Mouse (Mus musculus) c-Kit-positive CD71-negative TER-119-negative erythroid progenitor cells, embryonic 14.5 days (primary cell): ENCODE measurements around the gene Eef1akmt3.
"Not testable (repeated sequence)": the region's sequence is repeated elsewhere in the genome, so short reads cannot be mapped to it uniquely, and the experiment has no call there.

ENCODE experiments used
- DNase-seq: peaks from one replicate; pipeline ENCODE4 v3.0.0-alpha.2; 2013; ENCODE audit warnings: low read depth

The Eef1akmt3 gene

DNA sequence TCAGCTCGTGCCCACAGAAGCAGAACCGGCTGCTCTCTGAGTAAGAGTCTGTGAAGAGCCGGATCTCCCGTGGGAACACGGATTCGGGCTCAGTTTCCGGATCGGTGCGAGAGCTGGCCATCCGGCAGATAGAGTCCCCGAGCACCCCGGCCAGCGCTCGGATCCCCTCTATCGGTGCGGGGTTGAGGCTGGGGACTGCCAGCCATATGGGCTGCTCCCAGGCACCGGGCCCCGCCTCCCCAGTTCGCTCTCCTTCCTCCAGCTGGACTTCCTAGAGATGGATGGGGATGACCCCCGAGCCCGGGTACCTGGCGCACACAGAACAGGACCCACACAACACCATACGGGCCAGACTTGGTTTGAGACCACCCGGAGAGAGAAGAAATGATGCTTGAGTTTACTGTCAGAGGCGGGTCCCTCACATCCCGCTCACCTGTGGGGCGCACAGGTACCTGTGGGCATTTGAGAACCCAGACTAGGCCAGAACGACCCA, at the start of gene Eef1akmt3, which contains the start of gene Mettl1:
Gene Eef1akmt3, minus strand, starts transcription at position 240 of the 493 bp plus-strand sequence.
Gene Mettl1, plus strand, starts transcription at position 141 of the 493 bp plus-strand sequence.
- no peak for DNase-seq

- DNase-seq: no peak
Measured at GRCm38 (mm10) chr10:127090560-127091411, 49.5 kb upstream of the Eef1akmt3 start.

GRCm38 (mm10) chr10:127085633-127086032, 44.3 kb upstream of the Eef1akmt3 start:
- no peak for DNase-seq

- DNase-seq: no peak
Measured at GRCm38 (mm10) chr10:127085052-127085451, 43.7 kb upstream of the Eef1akmt3 start.

DNA sequence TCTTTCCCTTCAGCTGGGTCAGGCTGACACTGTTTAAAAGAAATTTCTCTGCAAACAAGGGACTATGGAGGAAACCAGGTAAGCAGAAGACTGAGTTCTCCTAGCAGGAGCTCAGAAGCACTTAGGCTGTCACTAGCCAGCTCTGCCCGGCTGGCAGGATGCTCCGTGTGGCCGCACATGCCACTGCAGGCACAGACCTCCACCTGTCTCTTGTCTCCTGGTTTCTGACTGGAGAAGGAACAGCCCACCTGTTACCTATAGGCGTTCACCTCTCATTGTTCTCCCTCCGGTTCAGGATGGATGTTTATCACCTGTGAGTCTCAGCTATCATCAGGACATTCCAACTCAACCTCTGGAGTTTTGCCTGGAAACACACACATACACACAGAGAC, 42.6 kb upstream of the Eef1akmt3 start:
- no peak for DNase-seq

DNA sequence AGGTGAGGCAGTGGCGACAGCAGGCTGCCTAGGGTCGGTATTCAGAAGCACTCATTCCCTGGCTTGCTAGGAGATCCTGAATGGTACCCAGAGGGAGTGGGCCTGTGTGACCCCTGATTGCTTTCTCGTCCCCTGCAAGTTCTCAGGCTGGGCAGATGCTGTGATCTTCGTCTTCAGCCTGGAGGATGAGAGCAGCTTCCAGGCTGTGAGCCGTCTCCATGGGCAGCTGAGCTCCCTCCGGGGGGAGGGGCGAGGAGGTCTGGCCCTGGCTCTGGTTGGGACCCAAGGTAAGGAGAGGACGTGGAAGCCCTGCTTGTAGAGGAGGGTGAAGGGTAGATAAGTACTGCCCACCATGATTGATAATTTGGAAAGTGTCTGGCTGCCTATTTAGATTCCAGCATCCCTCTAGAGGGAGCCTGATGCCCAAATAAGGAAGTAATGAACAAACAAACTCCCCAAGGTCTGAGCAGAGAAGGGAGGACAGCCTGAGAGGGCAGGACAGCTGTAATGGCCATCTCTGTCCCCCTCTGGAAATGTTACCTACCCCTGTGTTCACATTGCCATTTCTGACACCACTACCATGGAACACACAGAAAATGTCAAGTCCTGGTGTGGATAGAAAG, 42.1 kb upstream of the Eef1akmt3 start:
- no peak for DNase-seq

DNA sequence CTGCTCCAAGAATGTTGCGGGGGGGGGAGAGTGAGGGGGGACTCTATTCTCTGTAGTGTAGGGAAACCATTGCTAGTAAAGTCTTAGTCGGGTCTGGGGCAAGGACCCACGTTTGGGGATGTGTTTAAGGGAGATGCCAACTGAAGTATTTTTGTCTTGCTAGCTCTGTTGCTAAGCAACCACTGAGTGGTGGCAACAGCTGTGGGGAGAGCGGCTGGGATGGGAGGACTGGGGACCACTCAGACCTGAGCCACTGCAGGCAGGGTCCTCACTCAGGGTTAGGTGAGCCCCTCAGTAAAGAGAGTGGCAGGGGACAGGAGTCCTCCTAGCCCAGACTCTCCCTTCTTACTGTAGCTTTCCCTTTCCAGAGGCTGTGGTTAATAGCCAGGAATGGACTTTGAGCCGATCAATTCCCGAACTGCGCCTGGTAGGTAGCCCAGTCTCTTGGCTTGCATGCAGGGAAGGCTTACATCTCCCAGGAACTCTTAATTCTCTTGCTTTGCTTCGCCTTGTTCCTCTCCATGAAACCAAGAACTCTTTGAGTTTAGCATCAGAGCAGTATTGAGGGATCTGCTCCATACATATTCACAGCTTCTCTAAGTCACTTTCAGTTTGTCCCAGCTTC, 40.8 kb upstream of the Eef1akmt3 start:
- no peak for DNase-seq

DNA sequence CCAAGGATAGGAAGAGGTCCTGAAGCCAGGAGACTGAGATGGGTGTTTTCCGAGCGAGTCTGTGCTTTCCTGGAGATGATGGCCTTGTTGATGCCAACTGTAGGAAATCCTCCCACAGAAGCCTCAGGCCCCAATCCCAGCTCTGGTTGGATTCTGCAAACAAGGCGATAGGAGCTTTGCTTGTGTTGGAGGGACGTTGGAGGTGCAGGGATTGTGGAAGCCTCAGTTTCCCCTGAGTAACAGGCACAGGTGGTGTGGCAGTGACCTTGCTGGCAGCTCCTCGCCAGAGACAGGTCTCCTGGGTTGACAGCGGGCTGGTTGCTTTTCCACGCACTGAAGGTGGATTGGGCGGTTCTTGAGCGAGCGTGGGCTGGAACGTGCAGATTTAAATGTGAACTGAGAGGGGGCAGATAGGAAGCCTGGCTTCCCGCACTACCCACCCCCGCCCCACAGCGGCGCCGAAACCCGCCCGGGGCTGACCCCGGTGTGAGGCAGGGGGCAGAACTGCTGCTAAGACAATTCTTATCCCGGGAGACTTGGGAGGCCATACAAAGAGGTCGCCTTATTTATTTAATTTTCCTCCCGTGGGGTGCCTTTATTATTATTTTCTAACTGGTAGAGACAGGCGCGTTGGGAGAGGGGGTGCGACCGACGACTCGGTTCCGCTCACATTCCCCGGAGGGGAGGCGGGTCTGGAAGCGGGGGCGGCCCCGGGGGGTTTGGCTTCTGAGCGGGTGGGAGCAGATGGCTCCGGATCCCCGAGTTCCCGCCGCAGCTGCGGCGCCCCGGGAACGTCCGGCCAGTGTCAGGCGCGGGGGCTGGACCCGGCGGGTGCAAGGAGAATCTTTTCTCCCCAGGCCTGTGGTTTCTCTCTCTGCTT, 39.8 kb upstream of the Eef1akmt3 start:
- no peak for DNase-seq

DNA sequence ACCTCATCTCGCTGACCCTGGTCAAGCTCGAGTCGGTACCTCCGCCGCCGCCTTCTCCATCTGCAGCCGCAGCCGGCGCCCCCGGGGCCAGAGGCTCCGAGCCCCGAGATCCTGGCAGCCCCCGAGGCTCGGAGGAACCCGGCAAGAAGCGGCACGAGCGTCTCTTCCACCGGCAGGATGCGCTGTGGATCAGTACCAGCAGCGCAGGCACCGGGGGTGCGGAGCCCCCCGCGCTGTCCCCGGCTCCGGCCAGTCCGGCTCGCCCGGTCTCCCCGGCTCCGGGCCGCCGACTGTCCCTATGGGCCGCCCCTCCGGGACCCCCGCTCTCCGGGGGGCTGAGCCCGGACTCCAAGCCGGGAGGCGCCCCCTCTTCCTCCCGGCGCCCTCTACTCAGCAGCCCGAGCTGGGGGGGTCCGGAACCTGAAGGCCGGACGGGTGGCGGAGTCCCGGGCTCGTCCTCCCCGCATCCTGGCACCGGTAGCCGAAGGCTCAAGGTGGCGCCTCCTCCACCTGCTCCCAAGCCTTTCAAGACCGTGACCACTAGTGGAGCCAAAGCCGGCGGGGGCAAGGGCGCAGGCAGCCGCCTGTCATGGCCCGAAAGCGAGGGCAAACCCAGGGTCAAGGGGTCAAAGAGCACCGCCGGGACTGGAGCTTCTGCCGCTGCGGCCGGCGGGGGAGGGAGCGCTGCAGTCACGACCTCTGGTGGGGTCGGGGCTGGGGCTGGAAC, 38.5 kb upstream of the Eef1akmt3 start:
- no peak for DNase-seq

DNA sequence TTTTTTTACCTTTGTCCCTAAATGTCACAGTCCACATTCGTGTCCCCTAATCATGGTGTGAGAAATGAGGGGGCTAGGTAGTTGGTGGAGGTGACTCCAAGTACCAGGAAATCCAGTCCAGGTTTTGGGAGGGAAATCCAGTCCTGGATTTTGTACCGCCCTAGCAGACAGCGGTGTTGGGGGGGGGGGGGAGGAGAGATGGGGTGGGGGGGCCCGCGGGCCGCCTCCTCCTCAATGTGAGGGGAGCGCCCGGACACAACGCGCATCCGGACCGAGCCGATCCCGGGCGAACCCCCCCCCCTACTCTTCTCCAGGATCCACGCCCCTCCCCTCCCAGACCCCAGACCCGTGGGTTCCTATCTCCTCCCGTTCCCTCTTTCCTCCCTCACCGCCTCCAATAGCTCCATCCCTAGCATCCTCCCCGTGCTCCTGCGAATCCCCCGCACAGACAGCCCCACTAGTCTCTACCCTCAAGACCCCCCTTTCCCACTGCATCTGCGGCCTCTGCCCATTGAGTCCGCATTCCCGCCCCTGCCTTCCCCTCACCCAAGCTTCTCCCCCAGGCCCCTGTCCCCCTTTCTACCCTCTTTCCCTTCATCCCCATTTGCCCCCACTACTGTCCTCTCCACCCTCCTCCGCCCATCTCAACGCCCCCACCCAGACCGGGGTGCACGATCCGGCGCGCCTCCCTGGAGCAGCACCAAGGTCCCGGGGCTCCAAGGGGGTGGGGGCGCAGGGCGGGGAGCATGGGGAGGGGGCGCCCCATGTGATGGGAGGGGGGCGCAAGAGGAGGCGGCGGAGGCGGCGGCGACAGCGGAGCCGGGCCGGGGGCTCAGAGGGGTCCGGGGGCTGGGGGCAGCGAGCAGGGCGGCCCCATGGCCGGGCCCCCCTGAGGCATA, 37.6 kb upstream of the Eef1akmt3 start:
- no peak for DNase-seq

DNA sequence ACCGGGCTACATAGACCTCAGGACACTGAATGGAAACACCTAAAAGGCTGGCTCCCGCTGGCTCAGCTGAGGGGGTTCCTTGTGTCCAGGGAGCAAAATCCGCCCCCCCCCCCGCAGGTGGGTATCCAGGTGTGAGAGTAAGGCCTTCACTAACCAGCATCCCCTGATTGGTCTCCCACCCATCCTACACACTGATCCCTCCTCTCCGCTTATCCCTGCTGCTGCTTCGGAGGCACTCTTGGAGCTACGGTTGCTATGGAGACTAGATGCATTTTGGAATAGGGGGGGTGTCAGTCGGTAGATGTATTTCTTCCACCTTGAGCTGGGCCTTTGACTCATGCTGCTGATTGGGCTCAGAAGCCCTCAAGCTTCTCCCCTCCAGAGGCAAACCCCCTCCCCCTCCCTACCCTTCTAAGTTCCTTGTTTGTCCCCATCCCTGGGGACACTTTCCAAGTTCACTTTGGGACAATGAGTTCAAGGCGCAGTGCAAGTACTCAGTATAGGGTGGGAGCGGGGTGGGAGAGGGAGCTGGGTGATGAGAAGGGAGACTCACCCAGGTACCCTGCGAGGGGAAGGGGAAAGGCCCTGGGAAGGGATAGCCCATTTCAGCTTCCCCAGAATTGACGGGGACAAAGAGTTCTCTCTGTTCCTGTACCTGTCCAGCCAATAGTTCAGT, 36.8 kb upstream of the Eef1akmt3 start:
- DNase-seq: no peak

DNA sequence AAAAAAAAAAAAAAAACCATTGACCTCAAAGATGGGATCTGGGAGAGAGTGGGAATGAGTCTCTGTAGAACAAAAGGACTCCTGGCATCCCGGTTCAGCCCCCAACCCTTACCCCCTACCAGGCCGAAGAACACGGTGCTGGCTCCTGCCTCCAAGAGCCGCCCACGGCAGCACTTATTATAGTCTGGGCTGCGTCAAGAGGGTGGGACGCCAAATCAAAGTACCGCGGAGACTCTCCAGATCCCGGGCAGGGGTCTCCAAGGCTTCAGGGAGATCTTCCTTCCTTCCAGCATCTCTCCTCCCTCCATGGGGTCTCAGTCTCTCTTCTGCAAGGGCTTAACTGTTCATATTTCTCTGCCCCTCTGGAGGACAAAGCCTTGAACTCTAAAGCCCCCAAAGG, 36.2 kb upstream of the Eef1akmt3 start:
- DNase-seq: no peak

- no peak for DNase-seq
Measured at GRCm38 (mm10) chr10:127076082-127076481, 34.8 kb upstream of the Eef1akmt3 start.

DNA sequence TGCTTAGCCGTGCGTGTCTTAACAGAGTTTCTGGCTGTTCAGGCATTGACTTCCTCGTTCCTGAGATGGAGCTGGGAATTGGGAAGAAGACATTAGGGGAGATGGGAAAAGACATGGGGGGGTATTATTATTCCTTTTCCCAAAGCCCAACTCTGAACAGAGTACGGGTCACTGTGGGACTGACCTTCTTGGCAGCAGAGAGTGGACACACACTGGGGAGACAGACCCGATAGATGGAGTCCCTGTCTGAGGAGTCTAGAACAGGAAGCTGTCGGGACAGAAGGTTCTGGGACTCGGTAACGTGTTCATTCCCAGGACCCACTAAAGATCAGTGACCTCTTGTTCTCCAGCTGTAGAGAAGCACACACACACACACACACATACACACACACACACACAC, 34.3 kb upstream of the Eef1akmt3 start:
- DNase-seq: no peak

DNA sequence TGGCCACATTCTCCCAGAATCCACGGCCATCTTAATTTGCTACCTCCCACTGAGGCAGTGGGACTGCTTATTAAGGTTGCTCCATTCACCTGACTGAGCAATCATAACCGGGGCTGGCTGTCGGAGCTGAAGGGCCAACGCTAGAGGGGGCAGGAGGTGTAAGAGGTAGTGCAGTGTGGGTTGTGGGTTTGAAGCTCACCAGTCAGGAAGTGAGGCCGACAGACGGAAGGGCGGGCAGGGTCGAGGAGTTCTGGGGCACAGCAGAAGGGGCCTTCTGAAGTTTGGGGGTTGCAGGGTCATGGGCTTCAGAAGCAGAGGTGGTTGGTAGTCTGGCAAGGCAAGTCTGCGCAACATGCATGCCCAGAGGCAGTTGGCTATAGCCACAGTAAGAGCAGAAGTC, 33.8 kb upstream of the Eef1akmt3 start, which contains the start of gene Agap2:
Gene Agap2, plus strand, starts transcription at position 205 of the 400 bp plus-strand sequence.
- DNase-seq: peak; percentile 53

- no peak for DNase-seq
Measured at GRCm38 (mm10) chr10:127073981-127074380, 32.7 kb upstream of the Eef1akmt3 start.

GRCm38 (mm10) chr10:127072969-127073368, 31.7 kb upstream of the Eef1akmt3 start:
- DNase-seq: not testable (repeated sequence)

DNA sequence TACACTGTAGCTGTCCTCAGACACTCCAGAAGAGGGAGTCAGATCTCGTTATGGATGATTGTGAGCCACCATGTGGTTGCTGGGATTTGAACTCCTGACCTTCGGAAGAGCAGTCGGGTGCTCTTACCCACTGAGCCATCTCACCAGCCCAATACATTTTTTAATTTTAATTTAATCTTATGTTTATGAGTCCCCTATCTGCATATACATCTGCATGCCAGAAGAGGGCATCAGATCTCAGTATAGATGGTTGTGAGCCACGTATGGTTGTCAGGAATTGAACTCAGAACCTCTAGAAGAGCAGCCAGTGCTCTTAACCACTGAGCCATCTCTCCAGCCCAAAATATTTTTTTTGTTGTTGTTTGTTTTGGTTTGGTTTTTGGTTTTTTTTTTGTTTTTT, 31.0 kb upstream of the Eef1akmt3 start:
- not testable (repeated sequence) for DNase-seq

- no peak for DNase-seq
Measured at GRCm38 (mm10) chr10:127071203-127071602, 29.9 kb upstream of the Eef1akmt3 start.
